Mouse (Mus musculus) megakaryocyte, embryonic 14.5 days (primary cell): ENCODE results near the gene Taar7b. TPM values are rescaled to one million over a fixed set of nuclear protein-coding genes. Genes with fewer than 3 reads are reported as not detected.

ENCODE experiments used
- H3K27me3 ChIP-seq: replicated peaks from 2 replicates; pipeline ENCODE3; 2012; ENCODE audit warnings: inconsistent platforms
- H3K36me3 ChIP-seq: replicated peaks from 2 replicates; pipeline ENCODE3; 2012; ENCODE audit warnings: low read length, inconsistent platforms, mixed read lengths
- H3K4me1 ChIP-seq: 2 replicates; pipeline ENCODE4 v1.6.1; 2012; ENCODE audit warnings: inconsistent platforms
- H3K4me3 ChIP-seq: replicated peaks from 2 replicates; pipeline ENCODE3; 2012; ENCODE audit warnings: moderate library complexity, mild to moderate bottlenecking, inconsistent platforms
- H3K9me3 ChIP-seq: 2 replicates; pipeline ENCODE4 v1.6.1; 2012; ENCODE audit warnings: inconsistent platforms
- FLI1 ChIP-seq: IDR thresholded peaks from 2 replicates; pipeline ENCODE4 v1.6.1; 2012; ENCODE audit warnings: low read length, inconsistent platforms, mixed read lengths
- GATA1 ChIP-seq: IDR thresholded peaks from 3 replicates; pipeline ENCODE4 v1.6.1; 2012; ENCODE audit warnings: mixed read lengths, low read length, inconsistent platforms, borderline replicate concordance
- polyA plus RNA-seq: library from polyadenylated mRNA; stranded (reverse); fragments of >175 nt; gene quantifications from 2 replicates; pipeline ENCODE4 v1.2.3, GENCODE M21; 2012; ENCODE audit warnings: low replicate concordance; ENCODE audit not compliant: insufficient read depth

Gene Taar7b
- polyA plus RNA-seq, 1 experiment = not detected

DNA sequence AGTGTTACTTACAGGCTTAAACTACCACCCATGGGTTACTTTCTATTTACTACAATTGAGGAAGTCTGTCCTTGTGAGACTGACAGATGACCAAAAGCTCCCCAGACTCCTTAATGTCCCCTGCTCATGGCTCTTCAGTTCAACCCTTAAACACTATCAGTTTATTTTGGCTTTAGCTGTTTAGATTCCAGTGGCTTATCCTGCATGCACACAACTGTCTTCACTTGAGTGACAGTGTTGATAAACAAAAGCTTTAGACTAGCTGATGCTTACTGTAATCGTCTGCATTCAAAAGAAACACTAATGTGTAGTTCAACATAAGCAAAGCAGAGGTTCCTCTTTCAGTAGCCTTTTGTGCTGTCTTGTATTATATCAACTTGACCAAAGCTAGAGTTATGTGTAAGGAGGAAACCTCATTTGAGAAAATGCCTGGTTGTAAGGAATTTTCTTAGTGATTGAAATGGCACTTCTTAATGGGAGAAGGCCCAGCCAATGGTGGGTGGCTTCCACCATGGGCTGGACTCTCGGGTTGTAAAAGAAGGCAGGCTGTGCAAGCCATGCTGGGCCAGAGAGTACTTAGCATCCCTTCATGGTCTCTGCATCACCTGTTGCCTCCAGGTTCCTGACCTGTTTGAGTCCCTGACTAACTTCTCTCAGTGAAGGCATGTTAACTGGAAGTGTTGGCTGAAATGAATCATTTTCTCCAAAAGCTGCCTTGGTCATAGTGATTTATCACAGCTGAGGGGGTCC is 40.6 kb downstream of the Taar7b start:
- no peaks in the 10 kb centered on the region for H3K4me1 ChIP-seq
- H3K36me3 ChIP-seq = no peaks in the 10 kb centered on the region
- no peaks in the 10 kb centered on the region for H3K9me3 ChIP-seq
- H3K27me3 ChIP-seq = no peaks in the 10 kb centered on the region
- no peak for TF ChIP-seq FLI1
- TF ChIP-seq GATA1 = no peak
- H3K4me3 ChIP-seq = no peak overlapping the region

DNA sequence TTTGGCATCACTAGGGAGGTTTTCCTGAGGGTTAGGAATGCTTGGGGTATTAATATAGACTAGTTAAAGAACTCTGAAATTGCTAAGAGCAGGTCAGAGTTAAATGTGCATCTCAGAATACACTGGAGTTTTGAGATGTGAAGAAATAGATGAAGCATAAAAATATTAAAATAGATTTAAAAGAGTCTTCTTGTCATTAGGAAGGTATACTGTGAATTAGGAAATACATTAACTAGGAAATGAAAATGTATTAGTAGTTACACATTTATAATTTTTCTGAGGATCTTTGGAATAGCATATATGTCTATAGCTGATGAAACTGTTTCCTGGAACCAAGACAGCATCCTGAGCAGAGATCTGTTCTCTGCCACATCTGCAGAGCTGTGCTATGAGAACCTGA is 49.5 kb downstream of the Taar7b start, which contains the start of gene Taar7f:
Gene Taar7f (plus strand): TSS at position 301 of the 400 bp plus-strand sequence.
- Histone ChIP-seq H3K9me3 (no peaks in the 10 kb centered on the region), H3K27me3 (no peaks in the 10 kb centered on the region), H3K4me1 (no peaks in the 10 kb centered on the region), H3K4me3 (no peak within 1 kb of the TSS), H3K36me3 (no peaks in the 10 kb centered on the region)
- TF ChIP-seq FLI1 (no peak), GATA1 (no peak)

Other genes with a start within 250 kb of the Taar7b start
- gene Rps12, start 212.7 kb upstream of the Taar7b start, polyA plus RNA-seq = 210 and 1,237 TPM in 2 replicates
- not detected in 2 replicates for gene Slc18b1, start 203.0 kb upstream of the Taar7b start, polyA plus RNA-seq
- not detected in 2 replicates for gene Vnn3, start 148.5 kb upstream of the Taar7b start, polyA plus RNA-seq
- not detected in 2 replicates for gene Vnn1, start 105.3 kb upstream of the Taar7b start, polyA plus RNA-seq
- gene Taar1, start 79.6 kb upstream of the Taar7b start, polyA plus RNA-seq = not detected in 2 replicates
- not detected in 2 replicates for gene Taar2, start 61.4 kb upstream of the Taar7b start, polyA plus RNA-seq
- not detected in 2 replicates for gene Taar3, start 50.4 kb upstream of the Taar7b start, polyA plus RNA-seq
- gene Taar4, start 39.4 kb upstream of the Taar7b start, polyA plus RNA-seq = not detected in 2 replicates
- gene Taar5, start 29.2 kb upstream of the Taar7b start, polyA plus RNA-seq = not detected in 2 replicates
- not detected in 2 replicates for gene Taar6, start 14.3 kb upstream of the Taar7b start, polyA plus RNA-seq
- not detected in 2 replicates for gene Taar7a, start 6.5 kb upstream of the Taar7b start, polyA plus RNA-seq
- gene Taar7d, start 27.3 kb downstream of the Taar7b start, polyA plus RNA-seq = not detected in 2 replicates
- not detected in 2 replicates for gene Taar7e, start 37.7 kb downstream of the Taar7b start, polyA plus RNA-seq
- gene Taar7f, start 49.6 kb downstream of the Taar7b start, polyA plus RNA-seq = not detected in 2 replicates
- gene Taar8a, start 76.6 kb downstream of the Taar7b start, polyA plus RNA-seq = not detected in 2 replicates
- gene Taar8b, start 92.4 kb downstream of the Taar7b start, polyA plus RNA-seq = not detected in 2 replicates
- not detected in 2 replicates for gene Taar8c, start 102.0 kb downstream of the Taar7b start, polyA plus RNA-seq
- gene Taar9, start 109.6 kb downstream of the Taar7b start, polyA plus RNA-seq = not detected in 2 replicates
- 109 and 228 TPM in 2 replicates for gene Stx7, start 149.4 kb downstream of the Taar7b start, polyA plus RNA-seq
- gene Moxd1, start 223.6 kb downstream of the Taar7b start, polyA plus RNA-seq = not detected in 2 replicates